Mouse (Mus musculus) cortical plate, adult 2 months (tissue): Measurements from ENCODE around the gene Pip5k1b.

Source experiments
- CTCF ChIP-seq: fragments of 200-500 bp; IDR thresholded peaks from 2 replicates; pipeline ENCODE4 v1.5.1; 2011; ENCODE audit warnings: mild to moderate bottlenecking, control low read depth, low read length; ENCODE audit not compliant: insufficient read depth; ENCODE audit errors: extremely low read depth
- POLR2A ChIP-seq: fragments of 200-500 bp; IDR thresholded peaks from 2 replicates; pipeline ENCODE4 v1.6.1; 2011; ENCODE audit warnings: mild to moderate bottlenecking, low read length, control low read depth; ENCODE audit not compliant: insufficient read depth; ENCODE audit errors: extremely low read depth

- TF ChIP-seq POLR2A: no peak
- TF ChIP-seq CTCF: no peak
Observed at GRCm38 (mm10) chr19:24508087-24508767, 47.4 kb downstream of the Pip5k1b start.
